Mouse (Mus musculus) gonadal fat pad, adult 2 months (tissue): ENCODE results near the gene Pde4d. TPM values are rescaled to one million over a fixed set of nuclear protein-coding genes. Genes with fewer than 3 reads are reported as not detected.

ENCODE experiments used
- polyA plus RNA-seq: library from polyadenylated mRNA; depleted of rRNA; stranded (reverse); fragments of >200 nt; gene quantifications from 2 replicates; pipeline ENCODE4 v1.2.3, GENCODE M21; 2012; rRNA removed

Pde4d gene
- polyA plus RNA-seq, 1 experiment: 10.0 TPM

Other genes with a start within 250 kb of the Pde4d start
- gene Elovl7, start 235.5 kb upstream of the Pde4d start, polyA plus RNA-seq: 0.93 and 1.7 TPM in 2 replicates
- gene Depdc1b, start 133.6 kb upstream of the Pde4d start, polyA plus RNA-seq: 0.16 and 0.19 TPM in 2 replicates